Mouse (Mus musculus): ENCODE measurements at regions not wholly inside any gene's neighbourhood (a gene's known extent, or its start where the extent isn't known, plus 50 kb on each side); places are given as distances from the start of the nearest gene placed in this dataset.

GRCm38 (mm10) chr12:16053735-16054134 lies 237.0 kb upstream of the Trib2 start:
- TF ChIP-seq CTCF (conservative IDR thresholded peaks at IDR 0.05; ENCODE audit: insufficient read depth, insufficient read length, low read depth, low read length) (no peak), POLR2A (IDR thresholded peaks at IDR 0.05; ENCODE audit: low read depth, low read length) (no peak)

Data from kidney, adult 2 months (tissue).